Mouse (Mus musculus) lung, embryonic 14.5 days (tissue): Measurements from ENCODE around the gene Tnn. TPM values are rescaled to one million over a fixed set of nuclear protein-coding genes. Genes with fewer than 3 reads are reported as not detected.
A peak's percentile ranks its signal among the peaks of the same experiment; 100 is the strongest.

Experiments used
- ATAC-seq: fragments of 200-750 bp; cut with Nextera tagmentation; 2 replicates; pipeline ENCODE4 v1.8.0; 2017; ENCODE audit warnings: mild to moderate bottlenecking, moderate TSS enrichment, moderate library complexity; ENCODE audit not compliant: insufficient read depth
- DNase-seq: peaks from one replicate; pipeline ENCODE4 v3.0.0-alpha.2; 2015
- H3K27ac ChIP-seq: fragments of 300-500 bp; sonication (generic); 2 replicates; pipeline ENCODE4 v1.5.1; 2014; ENCODE audit warnings: low read depth, mild to moderate bottlenecking, moderate library complexity
- H3K27me3 ChIP-seq: fragments of 300-500 bp; sonication (generic); 2 replicates; pipeline ENCODE4 v1.6.1; 2014; ENCODE audit warnings: low read length, control low read depth; ENCODE audit not compliant: insufficient read depth
- H3K36me3 ChIP-seq: fragments of 300-500 bp; sonication (generic); 2 replicates; pipeline ENCODE4 v1.6.1; 2014; ENCODE audit warnings: control low read depth; ENCODE audit not compliant: insufficient read depth
- H3K4me1 ChIP-seq: fragments of 300-500 bp; sonication (generic); 2 replicates; pipeline ENCODE4 v1.6.1; 2014; ENCODE audit warnings: antibody characterized with exemption, control low read depth; ENCODE audit not compliant: insufficient read depth
- H3K4me2 ChIP-seq: fragments of 300-500 bp; sonication (generic); 2 replicates; pipeline ENCODE4 v1.6.1; 2014; ENCODE audit warnings: mild to moderate bottlenecking
- H3K4me3 ChIP-seq: fragments of 300-500 bp; sonication (generic); 2 replicates; pipeline ENCODE4 v1.5.1; 2014; ENCODE audit warnings: low read depth, low read length
- H3K9ac ChIP-seq: fragments of 300-500 bp; sonication (generic); 2 replicates; pipeline ENCODE4 v1.6.1; 2014
- H3K9me3 ChIP-seq: fragments of 300-500 bp; sonication (generic); 2 replicates; pipeline ENCODE4 v1.6.1; 2016; ENCODE audit warnings: low read depth, low read length, control low read depth
- CTCF ChIP-seq: IDR thresholded peaks from 2 replicates; pipeline ENCODE4 v1.5.1; 2016; ENCODE audit warnings: antibody characterized with exemption, low read depth
- WGBS: fragments of 180-500 bp; shearing (Covaris S2); extraction: QIAGEN DNeasy Blood & Tissue Kit; methylation state at CpG from one replicate; pipeline ENCODE4 v1.1.7; 2014; 5-methylcytosine and 5-hydroxymethylcytosine counted together
- polyA plus RNA-seq: library from polyadenylated mRNA; unstranded; fragments of >200 nt; fragmentation: Nextera tagmentation; extraction: Ambion mirVana; gene quantifications from 2 replicates; pipeline ENCODE4 v1.2.1, GENCODE M21; 2014

Tnn gene
- polyA plus RNA-seq, 1 experiment from 2014 or later, result 0.46 TPM

- Histone ChIP-seq H3K27ac (no peak overlapping the region), H3K9me3 (no peaks in the 10 kb centered on the region), H3K9ac (no peak overlapping the region), H3K27me3 (no peaks in the 10 kb centered on the region), H3K36me3 (no peaks in the 10 kb centered on the region), H3K4me2 (no peak overlapping the region), H3K4me1 (no peaks in the 10 kb centered on the region), H3K4me3 (no peak overlapping the region)
- no peak for TF ChIP-seq CTCF
- WGBS, result 43% methylated on average over 4 of the region's 4 CpGs
- DNase-seq (no peak), ATAC-seq (no peak)
Measured at GRCm38 (mm10) chr1:160133464-160134079, 19.8 kb downstream of the Tnn start.

- ATAC-seq (no peak), DNase-seq (no peak)
- Histone ChIP-seq H3K27me3 (no peaks in the 10 kb centered on the region), H3K36me3 (no peaks in the 10 kb centered on the region), H3K4me2 (no peak overlapping the region), H3K4me3 (no peak overlapping the region), H3K9ac (no peak overlapping the region), H3K4me1 (no peaks in the 10 kb centered on the region), H3K27ac (no peak overlapping the region), H3K9me3 (no peaks in the 10 kb centered on the region)
- no peak for TF ChIP-seq CTCF
- 77% methylated on average over 2 of the region's 2 CpGs for WGBS
Measured at GRCm38 (mm10) chr1:160123957-160124356, 29.4 kb downstream of the Tnn start.

GRCm38 (mm10) chr1:160108604-160109003 is 44.8 kb downstream of the Tnn start:
- no peak for TF ChIP-seq CTCF
- no peaks in the 10 kb centered on the region for H3K4me1 ChIP-seq
- H3K4me2 ChIP-seq, result no peak overlapping the region
- no peaks in the 10 kb centered on the region for H3K36me3 ChIP-seq
- 61% methylated on average over 2 of the region's 2 CpGs for WGBS
- ATAC-seq (no peak), DNase-seq (no peak)
- H3K9me3 ChIP-seq, result no peaks in the 10 kb centered on the region
- no peak overlapping the region for H3K4me3 ChIP-seq
- H3K27me3 ChIP-seq, result no peaks in the 10 kb centered on the region
- H3K9ac ChIP-seq, result no peak overlapping the region
- H3K27ac ChIP-seq, result no peak overlapping the region

- Histone ChIP-seq H3K4me1 (no peaks in the 10 kb centered on the region), H3K27ac (no peak overlapping the region), H3K4me3 (no peak overlapping the region), H3K36me3 (no peaks in the 10 kb centered on the region), H3K4me2 (no peak overlapping the region), H3K27me3 (no peaks in the 10 kb centered on the region), H3K9me3 (no peaks in the 10 kb centered on the region), H3K9ac (no peak overlapping the region)
- WGBS, result 63% methylated on average over 5 of the region's 5 CpGs
- ATAC-seq (no peak; the same call in 1 of the 2 replicates), DNase-seq (no peak)
- TF ChIP-seq CTCF, result no peak
Measured at GRCm38 (mm10) chr1:160105426-160105825, 48.0 kb downstream of the Tnn start.

- WGBS, result 73% methylated on average over 5 of the region's 5 CpGs
- no peak for DNase-seq
- no peak overlapping the region for H3K4me2 ChIP-seq
- no peak for TF ChIP-seq CTCF
- ATAC-seq, result no peak
- no peaks in the 10 kb centered on the region for H3K9me3 ChIP-seq
- H3K4me1 ChIP-seq, result no peaks in the 10 kb centered on the region
- H3K27ac ChIP-seq, result no peak overlapping the region
- H3K27me3 ChIP-seq, result no peaks in the 10 kb centered on the region
- no peaks in the 10 kb centered on the region for H3K36me3 ChIP-seq
- H3K4me3 ChIP-seq, result no peak overlapping the region
- no peak overlapping the region for H3K9ac ChIP-seq
Measured at GRCm38 (mm10) chr1:160100996-160101395, 52.4 kb downstream of the Tnn start.

- Histone ChIP-seq H3K9me3 (no peaks in the 10 kb centered on the region), H3K4me3 (no peak overlapping the region), H3K9ac (no peak overlapping the region), H3K27ac (no peak overlapping the region), H3K27me3 (no peaks in the 10 kb centered on the region), H3K4me1 (no peaks in the 10 kb centered on the region), H3K36me3 (no peaks in the 10 kb centered on the region), H3K4me2 (no peak overlapping the region)
- WGBS, result 86% methylated on average over 5 of the region's 5 CpGs
- ATAC-seq (no peak), DNase-seq (peak; percentile 17)
- peak; percentile 34 for TF ChIP-seq CTCF
Measured at GRCm38 (mm10) chr1:160099659-160100302, 53.6 kb downstream of the Tnn start.

- Histone ChIP-seq H3K27me3 (no peaks in the 10 kb centered on the region), H3K36me3 (no peaks in the 10 kb centered on the region), H3K27ac (no peak overlapping the region), H3K4me2 (no peak overlapping the region), H3K4me1 (no peaks in the 10 kb centered on the region), H3K4me3 (no peak overlapping the region), H3K9ac (no peak overlapping the region), H3K9me3 (no peaks in the 10 kb centered on the region)
- ATAC-seq, result no peak
- TF ChIP-seq CTCF, result no peak
- no peak for DNase-seq
- 70% methylated on average over 2 of the region's 2 CpGs for WGBS
Measured at GRCm38 (mm10) chr1:160086651-160087050, 66.7 kb downstream of the Tnn start.
